In the genomic region with DNA sequence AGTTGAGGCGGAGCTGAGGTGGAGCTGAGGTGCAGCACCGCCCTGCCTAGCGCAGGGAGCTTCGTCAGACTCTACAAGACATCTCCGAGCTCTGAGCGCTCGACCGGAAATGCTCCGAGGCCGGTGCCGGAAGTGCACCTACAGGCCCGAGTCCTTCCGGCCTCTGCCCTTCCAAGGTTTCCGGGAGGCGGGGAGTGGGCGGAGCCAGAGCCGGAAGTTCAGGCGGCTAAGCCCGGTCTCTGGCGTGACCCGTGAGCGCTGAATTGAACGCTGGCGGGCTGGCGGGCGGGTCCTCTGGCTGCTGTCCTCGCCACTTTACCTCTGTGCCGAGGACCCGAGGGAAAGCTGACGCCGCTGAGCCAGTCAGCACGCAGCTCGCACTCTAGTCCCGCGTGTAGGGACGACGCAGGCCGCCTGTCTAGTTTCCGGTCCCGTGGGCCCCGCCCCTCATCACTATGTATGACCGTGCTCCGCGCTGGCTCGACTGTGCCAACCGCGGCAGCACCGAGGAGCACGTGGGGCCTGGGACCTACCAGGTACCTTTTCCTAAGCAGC, we compare ENCODE assay signal across 8 mouse cellular contexts. TPM values are rescaled to one million over a fixed set of nuclear protein-coding genes. Genes with fewer than 3 reads are reported as not detected.
DNase-seq lines count a peak whose midpoint lies in the region; ATAC-seq lines count a peak whose summit lies in the region.

A gene (plus strand): TSS at position 251 of the 555 bp plus-strand sequence.

- H3K9ac ChIP-seq in embryonic facial prominence, embryonic 12.5 days = peak within 1 kb of the TSS; percentile 52
- peak within 1 kb of the TSS; percentile 59 for H3K9ac ChIP-seq in intestine, embryonic 15.5 days

- H3K4me2 ChIP-seq in embryonic facial prominence, embryonic 12.5 days (replicated peaks) = peak within 1 kb of the TSS; percentile 69
- peak within 1 kb of the TSS; percentile 86 for H3K4me2 ChIP-seq in intestine, embryonic 15.5 days (replicated peaks)

- H3K4me1 ChIP-seq in embryonic facial prominence, embryonic 12.5 days = 0 out of 2 replicates have a peak, but pooled peaks cover 2% of the 10 kb centered on the region
- no peaks in the 10 kb centered on the region for H3K4me1 ChIP-seq in intestine, embryonic 15.5 days (replicated peaks)
- H3K4me1 ChIP-seq in megakaryocyte, embryonic 14.5 days = peaks cover 7% of the 10 kb centered on the region; the same call in 1 of the 2 replicates

- H3K27me3 ChIP-seq in embryonic facial prominence, embryonic 12.5 days = peaks cover 13% of the 10 kb centered on the region
- H3K27me3 ChIP-seq in intestine, embryonic 15.5 days (replicated peaks) = peaks cover 7% of the 10 kb centered on the region; the same call in 1 of the 2 replicates
- H3K27me3 ChIP-seq in megakaryocyte, embryonic 14.5 days (replicated peaks) = peaks cover 3% of the 10 kb centered on the region

- no peaks in the 10 kb centered on the region for H3K9me3 ChIP-seq in embryonic facial prominence, embryonic 12.5 days
- no peaks in the 10 kb centered on the region for H3K9me3 ChIP-seq in intestine, embryonic 15.5 days
- H3K9me3 ChIP-seq in megakaryocyte, embryonic 14.5 days = peaks cover 9% of the 10 kb centered on the region; the same call in 1 of the 2 replicates

- no peaks in the 10 kb centered on the region for H3K36me3 ChIP-seq in embryonic facial prominence, embryonic 12.5 days
- no peaks in the 10 kb centered on the region for H3K36me3 ChIP-seq in intestine, embryonic 15.5 days
- no peaks in the 10 kb centered on the region for H3K36me3 ChIP-seq in megakaryocyte, embryonic 14.5 days (replicated peaks; ENCODE audit: low read length)

- intact Hi-C loops in left cerebral cortex, postnatal 10 days (cut with DNase I) = no loop called here

- peak; percentile 99 for ATAC-seq in embryonic facial prominence, embryonic 12.5 days (ENCODE audit: insufficient number of reproducible peaks, insufficient read depth, low FRiP score, low TSS enrichment)
- peak; percentile 100 for ATAC-seq in intestine, embryonic 15.5 days

- H3K4me3 ChIP-seq in embryonic facial prominence, embryonic 12.5 days = peak within 1 kb of the TSS; percentile 60
- H3K4me3 ChIP-seq in intestine, embryonic 15.5 days (replicated peaks) = peak within 1 kb of the TSS; percentile 67
- H3K4me3 ChIP-seq in megakaryocyte, embryonic 14.5 days (replicated peaks) = peak within 1 kb of the TSS; percentile 91

- peak; percentile 93 to 97 for DNase-seq in adrenal gland, postnatal 36 days
- peak; percentile 34 for DNase-seq in gonadal fat pad, adult 2 months (ENCODE audit: low read depth)
- peak; percentile 90 to 97 for DNase-seq in left cerebral cortex, postnatal 10 days (ENCODE audit: extremely low spot score in 1 of 2, low spot score in 2 of 2)
- peak; percentile 93 to 96 for DNase-seq in right cerebral cortex, adult 2 months (ENCODE audit: low spot score in 2 of 2)
- peak; percentile 79 for DNase-seq in urinary bladder, adult 2 months (ENCODE audit: low spot score)

- WGBS in embryonic facial prominence, embryonic 12.5 days = under 1% methylated on average over 49 of the region's 49 CpGs
- 2% methylated on average over 49 of the region's 49 CpGs for WGBS in intestine, embryonic 15.5 days

- peak within 1 kb of the TSS; percentile 94 for H3K27ac ChIP-seq in embryonic facial prominence, embryonic 12.5 days
- H3K27ac ChIP-seq in intestine, embryonic 15.5 days = peak within 1 kb of the TSS; percentile 95

RNA-seq across cellular contexts. Expression of the gene that starts here (rescaled TPM):
- total RNA-seq in adrenal gland, postnatal 36 days (2021) = under 1 TPM; 0.16 to 0.23 TPM
- 0.15 TPM in 1 of 2 replicates, not detected in the other for polyA plus RNA-seq in embryonic facial prominence, embryonic 12.5 days (2016; fragmentation: Nextera tagmentation; extraction: Ambion mirVana)
- polyA plus RNA-seq in gonadal fat pad, adult 2 months (2012; rRNA removed) = 0.10 and 0.19 TPM in 2 replicates
- 0.08 TPM in 1 of 2 replicates, not detected in the other for polyA plus RNA-seq in intestine, embryonic 15.5 days (2015; fragmentation: Nextera tagmentation; extraction: Ambion mirVana)
- under 1 TPM in 1 of 2 experiments, not detected in 1; 0.16 TPM for total RNA-seq in left cerebral cortex, postnatal 10 days (2021)
- polyA plus RNA-seq in megakaryocyte, embryonic 14.5 days (2012; ENCODE audit: insufficient read depth, low replicate concordance) = not detected in 2 replicates
- 0.10 and 0.18 TPM in 2 replicates for polyA plus RNA-seq in urinary bladder, adult 2 months (2012; rRNA removed)

Comparison
In these comparisons a context has a peak if more than half of its experiments do, and no peak if none do; other contexts are left out.
1. Peak in every context shown above with its lines: DNase-seq, ATAC-seq, H3K4me3 ChIP-seq and H3K27ac ChIP-seq.
2. Peak in DNase-seq in adrenal gland, postnatal 36 days; RNA of the gene not detected or under 1 TPM.
3. Peak in ATAC-seq, H3K4me3 ChIP-seq, H3K27ac ChIP-seq, H3K9ac ChIP-seq and H3K4me2 ChIP-seq in embryonic facial prominence, embryonic 12.5 days; RNA of the gene not detected or under 1 TPM.
4. Peak in DNase-seq in gonadal fat pad, adult 2 months; RNA of the gene not detected or under 1 TPM.
5. Peak in ATAC-seq, H3K4me3 ChIP-seq, H3K27ac ChIP-seq, H3K9ac ChIP-seq and H3K4me2 ChIP-seq in intestine, embryonic 15.5 days; RNA of the gene not detected or under 1 TPM.
6. Peak in DNase-seq in left cerebral cortex, postnatal 10 days; RNA of the gene not detected or under 1 TPM.
7. Peak in DNase-seq in urinary bladder, adult 2 months; RNA of the gene not detected or under 1 TPM.
8. DNase-seq: peak in every context shown above with its lines; median percentile 95 in adrenal gland, postnatal 36 days; 94 in right cerebral cortex, adult 2 months; 94 in left cerebral cortex, postnatal 10 days; 79 in urinary bladder, adult 2 months; 34 in gonadal fat pad, adult 2 months.